Mouse (Mus musculus): ENCODE measurements around the gene Qsox2. TPM values are rescaled to one million over a fixed set of nuclear protein-coding genes. Genes with fewer than 3 reads are reported as not detected.

Qsox2 gene
- total and polyA plus RNA-seq, 2 experiments from 2014 or later, result 7.5 to 8.5 TPM

- no peaks in the 10 kb centered on the region for H3K9me3 ChIP-seq (replicated peaks; ENCODE audit: control insufficient read depth, low read length)
- no peak for DNase-seq (ENCODE audit: low spot score)
- H3K27me3 ChIP-seq (ENCODE audit: control insufficient read depth, insufficient read depth, low read length), result no peaks in the 10 kb centered on the region; the same call in 1 of the 2 replicates
- H3K9ac ChIP-seq (replicated peaks; ENCODE audit: low read depth, low read length), result no peak overlapping the region
- no peak overlapping the region for H3K27ac ChIP-seq (ENCODE audit: low read depth)
- WGBS, result 14% methylated on average over 5 of the region's 5 CpGs
- no peak overlapping the region for H3K4me3 ChIP-seq (ENCODE audit: low read depth, low read length)
- H3K36me3 ChIP-seq (replicated peaks; ENCODE audit: control insufficient read depth, insufficient read depth, low read length), result no peaks in the 10 kb centered on the region
- H3K4me1 ChIP-seq (ENCODE audit: control insufficient read depth, insufficient read depth), result no peaks in the 10 kb centered on the region
- ATAC-seq (ENCODE audit: insufficient read depth, low read depth), result no peak
- TF ChIP-seq CTCF (IDR thresholded peaks at IDR 0.05; ENCODE audit: low read depth), result no peak
- TF ChIP-seq EP300 (IDR thresholded peaks at IDR 0.05; ENCODE audit: low read depth), result no peak
- H3K4me2 ChIP-seq (ENCODE audit: low read depth, low read length), result no peak overlapping the region
Measured at GRCm38 (mm10) chr2:26176731-26177130, 60.6 kb downstream of the Qsox2 start.

DNA sequence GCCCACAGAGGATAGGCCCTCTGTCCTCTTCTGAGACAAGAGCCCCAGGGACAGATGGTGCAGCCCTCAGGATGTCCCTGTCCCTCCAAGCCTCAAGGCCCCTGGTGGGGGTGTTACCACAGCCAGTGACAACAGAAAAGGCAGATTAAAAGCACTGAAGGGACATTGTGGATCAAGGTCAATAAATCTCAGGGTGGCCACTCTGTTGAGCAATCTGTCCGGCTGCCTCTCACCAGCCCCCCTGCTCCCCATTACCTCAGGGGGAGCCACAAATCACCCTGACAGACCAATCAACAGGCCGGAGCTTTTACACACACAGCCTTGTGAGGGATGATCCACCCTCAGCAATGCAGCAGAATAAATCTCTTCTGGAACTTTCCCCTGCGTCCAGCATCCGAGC lies 62.1 kb downstream of the Qsox2 start:
- Histone ChIP-seq H3K27me3 (ENCODE audit: control insufficient read depth, insufficient read depth, low read length) (peaks cover 6% of the 10 kb centered on the region), H3K4me1 (ENCODE audit: control insufficient read depth, insufficient read depth) (no peaks in the 10 kb centered on the region), H3K9ac (replicated peaks; ENCODE audit: low read depth, low read length) (no peak overlapping the region), H3K4me3 (ENCODE audit: low read depth, low read length) (no peak overlapping the region), H3K9me3 (replicated peaks; ENCODE audit: control insufficient read depth, low read length) (no peaks in the 10 kb centered on the region), H3K27ac (ENCODE audit: low read depth) (no peak overlapping the region), H3K36me3 (replicated peaks; ENCODE audit: control insufficient read depth, insufficient read depth, low read length) (no peaks in the 10 kb centered on the region), H3K4me2 (ENCODE audit: low read depth, low read length) (no peak overlapping the region)
- no peak for DNase-seq (ENCODE audit: low spot score)
- 27% methylated on average over 4 of the region's 4 CpGs for WGBS
- no peak for TF ChIP-seq EP300 (IDR thresholded peaks at IDR 0.05; ENCODE audit: low read depth)
- TF ChIP-seq CTCF (IDR thresholded peaks at IDR 0.05; ENCODE audit: low read depth), result no peak
- no peak for ATAC-seq (ENCODE audit: insufficient read depth, low read depth)

DNA sequence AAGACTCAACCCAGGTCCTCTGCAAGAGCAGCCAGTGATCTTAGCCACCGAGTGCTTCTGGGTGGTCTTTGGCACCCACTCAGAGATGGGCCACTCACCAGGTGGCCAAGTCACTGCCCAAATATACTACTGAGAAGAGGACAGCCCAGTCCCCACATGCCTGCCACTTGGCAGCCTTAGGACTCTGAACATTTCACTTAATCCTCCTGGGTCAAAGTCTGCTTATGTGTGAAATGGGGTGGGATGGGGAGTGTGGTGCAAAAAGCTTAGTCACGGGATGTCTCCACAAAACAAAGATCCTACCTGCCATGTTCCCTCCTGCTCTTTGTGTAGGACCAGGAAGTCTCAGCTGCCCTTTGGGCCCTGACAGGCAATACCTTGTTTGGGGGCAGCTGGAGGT lies 65.2 kb downstream of the Qsox2 start:
- Histone ChIP-seq H3K9ac (replicated peaks; ENCODE audit: low read depth, low read length) (no peak overlapping the region), H3K27ac (ENCODE audit: low read depth) (no peak overlapping the region), H3K9me3 (replicated peaks; ENCODE audit: control insufficient read depth, low read length) (no peaks in the 10 kb centered on the region), H3K4me1 (ENCODE audit: control insufficient read depth, insufficient read depth) (no peaks in the 10 kb centered on the region), H3K4me2 (ENCODE audit: low read depth, low read length) (no peak overlapping the region), H3K4me3 (ENCODE audit: low read depth, low read length) (no peak overlapping the region), H3K36me3 (replicated peaks; ENCODE audit: control insufficient read depth, insufficient read depth, low read length) (no peaks in the 10 kb centered on the region), H3K27me3 (ENCODE audit: control insufficient read depth, insufficient read depth, low read length) (peaks cover 6% of the 10 kb centered on the region)
- ATAC-seq (ENCODE audit: insufficient read depth, low read depth) (no peak), DNase-seq (ENCODE audit: low spot score) (no peak)
- no peak for TF ChIP-seq CTCF (IDR thresholded peaks at IDR 0.05; ENCODE audit: low read depth)
- TF ChIP-seq EP300 (IDR thresholded peaks at IDR 0.05; ENCODE audit: low read depth), result no peak
- 81% methylated on average over 2 of the region's 2 CpGs for WGBS

GRCm38 (mm10) chr2:26170376-26170775 lies 66.9 kb downstream of the Qsox2 start:
- H3K27ac ChIP-seq (ENCODE audit: low read depth), result no peak overlapping the region
- H3K27me3 ChIP-seq (ENCODE audit: control insufficient read depth, insufficient read depth, low read length), result peaks cover 6% of the 10 kb centered on the region
- TF ChIP-seq CTCF (IDR thresholded peaks at IDR 0.05; ENCODE audit: low read depth) (no peak), EP300 (IDR thresholded peaks at IDR 0.05; ENCODE audit: low read depth) (no peak)
- H3K4me1 ChIP-seq (ENCODE audit: control insufficient read depth, insufficient read depth), result no peaks in the 10 kb centered on the region
- H3K9ac ChIP-seq (replicated peaks; ENCODE audit: low read depth, low read length), result no peak overlapping the region
- 35% methylated on average over 2 of the region's 2 CpGs for WGBS
- no peaks in the 10 kb centered on the region for H3K36me3 ChIP-seq (replicated peaks; ENCODE audit: control insufficient read depth, insufficient read depth, low read length)
- no peak for ATAC-seq (ENCODE audit: insufficient read depth, low read depth)
- DNase-seq (ENCODE audit: low spot score), result no peak
- H3K4me3 ChIP-seq (ENCODE audit: low read depth, low read length), result no peak overlapping the region
- H3K4me2 ChIP-seq (ENCODE audit: low read depth, low read length), result no peak overlapping the region
- no peaks in the 10 kb centered on the region for H3K9me3 ChIP-seq (replicated peaks; ENCODE audit: control insufficient read depth, low read length)

DNA sequence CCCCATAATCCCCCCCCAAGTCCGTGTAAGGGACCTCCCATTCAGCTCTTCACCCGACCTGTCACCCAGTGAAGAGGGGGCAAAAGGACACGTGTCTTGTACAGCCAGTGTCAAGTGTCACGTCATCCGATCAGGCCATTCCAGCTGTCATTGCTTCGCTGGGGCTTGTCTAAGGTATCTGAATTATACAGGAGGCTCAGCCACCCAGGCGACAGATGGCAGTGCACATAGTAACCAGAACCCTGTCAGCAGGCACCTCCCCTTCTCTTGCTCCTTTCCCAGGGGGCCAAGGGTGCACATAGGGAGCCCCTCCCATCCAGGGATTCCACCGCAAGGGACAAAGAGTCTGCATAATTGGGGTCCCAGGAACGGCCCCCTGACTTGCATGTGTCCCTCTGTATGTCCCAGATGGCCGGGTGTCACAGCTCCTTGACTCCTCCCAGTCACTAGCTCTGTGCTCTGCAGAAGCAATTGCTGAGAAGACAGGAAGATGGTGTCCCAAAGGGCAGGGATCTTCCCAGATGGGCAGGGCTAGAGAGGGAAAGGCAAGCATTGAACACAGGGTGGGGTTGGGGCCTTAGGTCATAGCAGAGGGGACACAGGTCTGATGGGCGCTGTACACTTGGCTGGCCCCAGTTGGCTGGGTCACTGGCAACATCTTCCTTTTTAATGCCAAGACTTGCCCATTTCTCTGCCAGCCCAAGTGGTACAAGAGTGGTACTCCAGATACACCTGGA lies 68.3 kb downstream of the Qsox2 start:
- no peaks in the 10 kb centered on the region for H3K4me1 ChIP-seq (ENCODE audit: control insufficient read depth, insufficient read depth)
- no peak for TF ChIP-seq CTCF (IDR thresholded peaks at IDR 0.05; ENCODE audit: low read depth)
- no peak for TF ChIP-seq EP300 (IDR thresholded peaks at IDR 0.05; ENCODE audit: low read depth)
- no peaks in the 10 kb centered on the region for H3K9me3 ChIP-seq (replicated peaks; ENCODE audit: control insufficient read depth, low read length)
- ATAC-seq (ENCODE audit: insufficient read depth, low read depth) (peak; percentile 39; the same call in 1 of the 2 replicates), DNase-seq (ENCODE audit: low spot score) (no peak)
- no peaks in the 10 kb centered on the region for H3K36me3 ChIP-seq (replicated peaks; ENCODE audit: control insufficient read depth, insufficient read depth, low read length)
- peaks cover 6% of the 10 kb centered on the region; the same call in 1 of the 2 replicates for H3K27me3 ChIP-seq (ENCODE audit: control insufficient read depth, insufficient read depth, low read length)
- no peak overlapping the region for H3K4me3 ChIP-seq (ENCODE audit: low read depth, low read length)
- no peak overlapping the region for H3K9ac ChIP-seq (replicated peaks; ENCODE audit: low read depth, low read length)
- no peak overlapping the region for H3K27ac ChIP-seq (ENCODE audit: low read depth)
- H3K4me2 ChIP-seq (ENCODE audit: low read depth, low read length), result no peak overlapping the region
- WGBS, result 26% methylated on average over 11 of the region's 11 CpGs

- no peak overlapping the region for H3K4me3 ChIP-seq (ENCODE audit: low read depth, low read length)
- H3K27ac ChIP-seq (ENCODE audit: low read depth), result no peak overlapping the region
- H3K4me2 ChIP-seq (ENCODE audit: low read depth, low read length), result no peak overlapping the region
- no peak for ATAC-seq (ENCODE audit: insufficient read depth, low read depth)
- H3K4me1 ChIP-seq (ENCODE audit: control insufficient read depth, insufficient read depth), result no peaks in the 10 kb centered on the region
- H3K9ac ChIP-seq (replicated peaks; ENCODE audit: low read depth, low read length), result no peak overlapping the region
- TF ChIP-seq CTCF (IDR thresholded peaks at IDR 0.05; ENCODE audit: low read depth), result no peak
- no peak for TF ChIP-seq EP300 (IDR thresholded peaks at IDR 0.05; ENCODE audit: low read depth)
- no peaks in the 10 kb centered on the region for H3K9me3 ChIP-seq (replicated peaks; ENCODE audit: control insufficient read depth, low read length)
- 71% methylated on average over 3 of the region's 3 CpGs for WGBS
- no peak for DNase-seq (ENCODE audit: low spot score)
- peaks cover 6% of the 10 kb centered on the region; the same call in 1 of the 2 replicates for H3K27me3 ChIP-seq (ENCODE audit: control insufficient read depth, insufficient read depth, low read length)
- no peaks in the 10 kb centered on the region for H3K36me3 ChIP-seq (replicated peaks; ENCODE audit: control insufficient read depth, insufficient read depth, low read length)
Measured at GRCm38 (mm10) chr2:26166890-26167289, 70.4 kb downstream of the Qsox2 start.

Other genes starting within 250 kb of the Qsox2 start
- 99.4 and 120 TPM in 2 replicates for gene Ubac1, start 215.8 kb downstream of the Qsox2 start, total RNA-seq (2014; rRNA removed; ENCODE audit: low replicate concordance)
- 119 and 120 TPM in 2 replicates for gene Ubac1, start 215.8 kb downstream of the Qsox2 start, polyA plus RNA-seq (2015; fragmentation: Nextera tagmentation; extraction: Ambion mirVana)
- gene Nacc2, start 114.3 kb downstream of the Qsox2 start, total RNA-seq (2014; rRNA removed; ENCODE audit: low replicate concordance), result 6.8 and 20.6 TPM in 2 replicates
- gene Nacc2, start 114.3 kb downstream of the Qsox2 start, polyA plus RNA-seq (2015; fragmentation: Nextera tagmentation; extraction: Ambion mirVana), result 5.4 and 6.9 TPM in 2 replicates
- gene Lhx3, start 29.2 kb downstream of the Qsox2 start, total RNA-seq (2014; rRNA removed; ENCODE audit: low replicate concordance), result not detected in 2 replicates
- not detected in 2 replicates for gene Lhx3, start 29.2 kb downstream of the Qsox2 start, polyA plus RNA-seq (2015; fragmentation: Nextera tagmentation; extraction: Ambion mirVana)
- gene Ccdc187, start 57.0 kb upstream of the Qsox2 start, total RNA-seq (2014; rRNA removed; ENCODE audit: low replicate concordance), result 0.61 and 0.97 TPM in 2 replicates
- gene Ccdc187, start 57.0 kb upstream of the Qsox2 start, polyA plus RNA-seq (2015; fragmentation: Nextera tagmentation; extraction: Ambion mirVana), result 0.04 TPM in 2 replicates
- 577 and 610 TPM in 2 replicates for gene Gpsm1, start 78.0 kb upstream of the Qsox2 start, total RNA-seq (2014; rRNA removed; ENCODE audit: low replicate concordance)
- 146 and 148 TPM in 2 replicates for gene Gpsm1, start 78.0 kb upstream of the Qsox2 start, polyA plus RNA-seq (2015; fragmentation: Nextera tagmentation; extraction: Ambion mirVana)
- 20.2 and 23.0 TPM in 2 replicates for gene Dnlz, start 114.6 kb upstream of the Qsox2 start, total RNA-seq (2014; rRNA removed; ENCODE audit: low replicate concordance)
- 17.0 and 18.6 TPM in 2 replicates for gene Dnlz, start 114.6 kb upstream of the Qsox2 start, polyA plus RNA-seq (2015; fragmentation: Nextera tagmentation; extraction: Ambion mirVana)
- 1.5 TPM in 1 of 2 replicates, not detected in the other for gene Card9, start 123.4 kb upstream of the Qsox2 start, total RNA-seq (2014; rRNA removed; ENCODE audit: low replicate concordance)
- 0.18 and 0.31 TPM in 2 replicates for gene Card9, start 123.4 kb upstream of the Qsox2 start, polyA plus RNA-seq (2015; fragmentation: Nextera tagmentation; extraction: Ambion mirVana)
- 9.6 and 24.1 TPM in 2 replicates for gene Snapc4, start 143.1 kb upstream of the Qsox2 start, total RNA-seq (2014; rRNA removed; ENCODE audit: low replicate concordance)
- 7.8 and 8.1 TPM in 2 replicates for gene Snapc4, start 143.1 kb upstream of the Qsox2 start, polyA plus RNA-seq (2015; fragmentation: Nextera tagmentation; extraction: Ambion mirVana)
- 57.4 and 67.4 TPM in 2 replicates for gene Entr1, start 151.8 kb upstream of the Qsox2 start, total RNA-seq (2014; rRNA removed; ENCODE audit: low replicate concordance)
- 56.4 and 57.2 TPM in 2 replicates for gene Entr1, start 151.8 kb upstream of the Qsox2 start, polyA plus RNA-seq (2015; fragmentation: Nextera tagmentation; extraction: Ambion mirVana)
- 52.5 and 102 TPM in 2 replicates for gene Pmpca, start 151.8 kb upstream of the Qsox2 start, total RNA-seq (2014; rRNA removed; ENCODE audit: low replicate concordance)
- 91.1 and 99.2 TPM in 2 replicates for gene Pmpca, start 151.8 kb upstream of the Qsox2 start, polyA plus RNA-seq (2015; fragmentation: Nextera tagmentation; extraction: Ambion mirVana)
- gene Inpp5e, start 171.7 kb upstream of the Qsox2 start, total RNA-seq (2014; rRNA removed; ENCODE audit: low replicate concordance), result 16.7 and 22.0 TPM in 2 replicates
- gene Inpp5e, start 171.7 kb upstream of the Qsox2 start, polyA plus RNA-seq (2015; fragmentation: Nextera tagmentation; extraction: Ambion mirVana), result 10.2 and 11.0 TPM in 2 replicates
- gene Sec16a, start 207.7 kb upstream of the Qsox2 start, total RNA-seq (2014; rRNA removed; ENCODE audit: low replicate concordance), result 48.3 and 49.0 TPM in 2 replicates
- gene Sec16a, start 207.7 kb upstream of the Qsox2 start, polyA plus RNA-seq (2015; fragmentation: Nextera tagmentation; extraction: Ambion mirVana), result 7.1 and 7.5 TPM in 2 replicates

Measured in heart, postnatal 0 days (tissue).